8 mouse cellular contexts compared by ENCODE assay signal in genomic region chr11:20631941-20632618, GRCm38 (mm10).
DNase-seq lines count a peak whose midpoint lies in the region; ATAC-seq and TF ChIP-seq lines count a peak whose summit lies in the region.

No protein-coding gene starts in this region.

- peak overlapping the region; percentile 96 for H3K27ac ChIP-seq in hindbrain, embryonic 12.5 days
- H3K27ac ChIP-seq in liver, adult 2 months (replicated peaks; ENCODE audit: insufficient read depth, low read depth, low read length): peak overlapping the region; percentile 99
- peak overlapping the region; percentile 100 for H3K27ac ChIP-seq in stomach, embryonic 15.5 days

- peak; percentile 96 for TF ChIP-seq POLR2A in liver, adult 2 months (IDR thresholded peaks at IDR 0.05; ENCODE audit: extremely low read depth, insufficient read depth, low read length)

- H3K9ac ChIP-seq in hindbrain, embryonic 12.5 days: peak overlapping the region; percentile 90
- H3K9ac ChIP-seq in liver, adult 2 months (ENCODE audit: low read depth, low read length): peak overlapping the region; percentile 99
- H3K9ac ChIP-seq in stomach, embryonic 15.5 days: peak overlapping the region; percentile 63

- peaks cover 8% of the 10 kb centered on the region; the same call in 1 of the 2 replicates for H3K79me2 ChIP-seq in liver, adult 2 months (ENCODE audit: control insufficient read depth, insufficient read depth, low read length)

- no peak for TF ChIP-seq CTCF in liver, adult 2 months (IDR thresholded peaks at IDR 0.05; ENCODE audit: low read depth, low read length)

- H3K9me3 ChIP-seq in erythroblast, embryonic 14.5 days (ENCODE audit: control insufficient read depth, low read length): no peaks in the 10 kb centered on the region
- no peaks in the 10 kb centered on the region for H3K9me3 ChIP-seq in hindbrain, embryonic 12.5 days (replicated peaks)
- no peaks in the 10 kb centered on the region for H3K9me3 ChIP-seq in stomach, embryonic 15.5 days

- no peak for DNase-seq in cerebellum, adult 9-10 months
- DNase-seq in T-cell, adult 2 months (ENCODE audit: low spot score): peak; percentile 83
- DNase-seq in liver, adult 2 months (ENCODE audit: extremely low read depth, low read depth, low spot score): no peak

- H3K4me2 ChIP-seq in hindbrain, embryonic 12.5 days (replicated peaks): peak overlapping the region; percentile 82
- H3K4me2 ChIP-seq in stomach, embryonic 15.5 days: peak overlapping the region; percentile 58

- ATAC-seq in cerebellum, adult (ENCODE audit: insufficient number of reproducible peaks, low FRiP score, low TSS enrichment): peak; percentile 90
- peak; percentile 96 for ATAC-seq in hindbrain, embryonic 12.5 days (ENCODE audit: low FRiP score)
- peak; percentile 85 for ATAC-seq in monocyte, adult 5-6 weeks (replicated peaks; ENCODE audit: insufficient number of reproducible peaks, low FRiP score, low TSS enrichment, poor library complexity, severe bottlenecking)
- ATAC-seq in stomach, embryonic 15.5 days (ENCODE audit: insufficient read depth, low FRiP score, low read depth): peak; percentile 93

- no peaks in the 10 kb centered on the region for H3K27me3 ChIP-seq in erythroblast, embryonic 14.5 days (ENCODE audit: control insufficient read depth)
- H3K27me3 ChIP-seq in hindbrain, embryonic 12.5 days: no peaks in the 10 kb centered on the region
- no peaks in the 10 kb centered on the region for H3K27me3 ChIP-seq in liver, adult 2 months (ENCODE audit: control insufficient read depth, insufficient read depth, low read length)
- no peaks in the 10 kb centered on the region for H3K27me3 ChIP-seq in stomach, embryonic 15.5 days (replicated peaks)

- H3K4me1 ChIP-seq in erythroblast, embryonic 14.5 days (ENCODE audit: control insufficient read depth): peaks cover 65% of the 10 kb centered on the region
- peaks cover 28% of the 10 kb centered on the region for H3K4me1 ChIP-seq in hindbrain, embryonic 12.5 days
- peaks cover 18% of the 10 kb centered on the region for H3K4me1 ChIP-seq in liver, adult 2 months (ENCODE audit: control insufficient read depth, insufficient read depth, low read length)
- H3K4me1 ChIP-seq in stomach, embryonic 15.5 days: peaks cover 11% of the 10 kb centered on the region; the same call in 1 of the 2 replicates

- peak overlapping the region; percentile 100 for H3K4me3 ChIP-seq in erythroblast, embryonic 14.5 days (replicated peaks)
- peak overlapping the region; percentile 83 for H3K4me3 ChIP-seq in hindbrain, embryonic 12.5 days
- H3K4me3 ChIP-seq in liver, adult 2 months (ENCODE audit: insufficient read depth, low read depth, low read length): peak overlapping the region; percentile 96
- peak overlapping the region; percentile 81 for H3K4me3 ChIP-seq in stomach, embryonic 15.5 days (replicated peaks)

- WGBS in hindbrain, embryonic 12.5 days: 1% methylated on average over 50 of the region's 67 CpGs
- 1% methylated on average over 67 of the region's 67 CpGs for WGBS in liver, adult 2 months
- under 1% methylated on average over 66 of the region's 67 CpGs for WGBS in stomach, embryonic 15.5 days

- H3K36me3 ChIP-seq in erythroblast, embryonic 14.5 days (ENCODE audit: control insufficient read depth): peaks cover 5% of the 10 kb centered on the region
- H3K36me3 ChIP-seq in hindbrain, embryonic 12.5 days: no peaks in the 10 kb centered on the region
- no peaks in the 10 kb centered on the region for H3K36me3 ChIP-seq in liver, adult 2 months (ENCODE audit: control insufficient read depth, insufficient read depth, low read length)
- H3K36me3 ChIP-seq in stomach, embryonic 15.5 days: no peaks in the 10 kb centered on the region
